Mouse (Mus musculus): ENCODE measurements at regions not wholly inside any gene's neighbourhood (a gene's known extent, or its start where the extent isn't known, plus 50 kb on each side); places are given as distances from the start of the nearest gene placed in this dataset.

- TF ChIP-seq KAT2A (IDR thresholded peaks at IDR 0.05; ENCODE audit: insufficient replicate concordance, low read length) = no peak
- no peak for TF ChIP-seq SIN3A (IDR thresholded peaks at IDR 0.05; ENCODE audit: low read length)
Measured at GRCm38 (mm10) chr3:128665184-128665583, 534.5 kb upstream of the Pitx2 start.
